Mouse (Mus musculus) embryonic facial prominence, embryonic 11.5 days (tissue): Measurements from ENCODE around the gene Ak5. TPM values are rescaled to one million over a fixed set of nuclear protein-coding genes. Genes with fewer than 3 reads are reported as not detected.

ENCODE experiments used
- ATAC-seq: fragments of 200-750 bp; cut with Nextera tagmentation; replicated peaks from 2 replicates; pipeline ENCODE4 v1.8.0; 2017; ENCODE audit warnings: low read depth; ENCODE audit not compliant: insufficient number of reproducible peaks, low FRiP score, low TSS enrichment
- DNase-seq: peaks from one replicate; pipeline ENCODE4 v3.0.0-alpha.2; 2015; ENCODE audit warnings: low spot score
- H3K27ac ChIP-seq: fragments of 300-500 bp; sonication (generic); replicated peaks from 2 replicates; pipeline ENCODE4 v1.5.1; 2014; ENCODE audit warnings: mild to moderate bottlenecking, low read depth, low read length, control low read depth
- H3K27me3 ChIP-seq: fragments of 300-500 bp; sonication (generic); 2 replicates; pipeline ENCODE4 v1.6.1; 2014; ENCODE audit warnings: mild to moderate bottlenecking, low read length, moderate library complexity, mixed read lengths; ENCODE audit not compliant: control insufficient read depth, insufficient read depth
- H3K36me3 ChIP-seq: fragments of 300-500 bp; sonication (generic); replicated peaks from 2 replicates; pipeline ENCODE4 v1.6.1; 2014; ENCODE audit warnings: low read depth, mild to moderate bottlenecking, low read length, moderate library complexity, mixed read lengths; ENCODE audit not compliant: control insufficient read depth, insufficient read depth
- H3K4me1 ChIP-seq: fragments of 300-500 bp; sonication (generic); 2 replicates; pipeline ENCODE4 v1.6.1; 2014; ENCODE audit warnings: low read length, mixed read lengths; ENCODE audit not compliant: control insufficient read depth, insufficient read depth
- H3K4me2 ChIP-seq: fragments of 300-500 bp; sonication (generic); 2 replicates; pipeline ENCODE4 v1.6.1; 2014; ENCODE audit warnings: low read depth, mild to moderate bottlenecking, control low read depth, low read length, moderate library complexity
- H3K4me3 ChIP-seq: fragments of 300-500 bp; sonication (generic); 2 replicates; pipeline ENCODE4 v1.5.1; 2014; ENCODE audit warnings: low read depth, low read length, control low read depth
- H3K9ac ChIP-seq: fragments of 300-500 bp; sonication (generic); replicated peaks from 2 replicates; pipeline ENCODE4 v1.6.1; 2014; ENCODE audit warnings: mild to moderate bottlenecking, control low read depth, low read length
- H3K9me3 ChIP-seq: fragments of 300-500 bp; sonication (generic); replicated peaks from 2 replicates; pipeline ENCODE4 v1.6.1; 2016; ENCODE audit warnings: mild to moderate bottlenecking, low read length, inconsistent platforms, mixed read lengths; ENCODE audit not compliant: control insufficient read depth
- WGBS: fragments of 180-500 bp; shearing (Covaris S2); extraction: QIAGEN DNeasy Blood & Tissue Kit; methylation state at CpG from one replicate; pipeline ENCODE4 v1.1.7; 2014; 5-methylcytosine and 5-hydroxymethylcytosine counted together
- polyA plus RNA-seq: library from polyadenylated mRNA; unstranded; fragments of >200 nt; fragmentation: Nextera tagmentation; extraction: Ambion mirVana; gene quantifications from 2 replicates; pipeline ENCODE4 v1.2.1, GENCODE M21; 2014

Ak5 gene
- polyA plus RNA-seq, 1 experiment from 2014 or later, result 0.63 TPM

DNA sequence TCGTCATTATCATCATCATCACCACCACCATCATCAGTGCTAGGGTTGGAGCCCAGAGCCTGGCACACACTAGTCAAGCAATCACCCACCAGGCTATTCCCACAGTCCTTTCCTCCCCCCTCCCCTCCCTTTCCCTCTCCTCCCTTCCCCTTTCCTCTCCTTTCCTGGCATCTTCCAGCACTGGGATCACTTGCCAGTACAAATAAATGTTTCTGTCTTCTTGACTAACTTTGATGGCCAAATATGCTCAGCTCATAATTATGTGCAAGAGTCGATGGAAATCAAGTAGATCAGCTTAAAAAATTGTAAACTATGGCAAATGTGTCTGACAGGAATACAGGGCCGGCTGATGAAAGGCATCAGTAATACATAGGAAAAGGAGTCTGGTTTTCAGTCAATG is 123.2 kb downstream of the Ak5 start:
- Histone ChIP-seq H3K4me2 (no peak overlapping the region), H3K36me3 (no peaks in the 10 kb centered on the region), H3K27ac (no peak overlapping the region), H3K4me1 (no peaks in the 10 kb centered on the region), H3K4me3 (no peak overlapping the region), H3K9me3 (no peaks in the 10 kb centered on the region), H3K9ac (no peak overlapping the region), H3K27me3 (no peaks in the 10 kb centered on the region)
- ATAC-seq (no peak), DNase-seq (no peak)
- WGBS, result 89% methylated on average over 3 of the region's 3 CpGs

DNA sequence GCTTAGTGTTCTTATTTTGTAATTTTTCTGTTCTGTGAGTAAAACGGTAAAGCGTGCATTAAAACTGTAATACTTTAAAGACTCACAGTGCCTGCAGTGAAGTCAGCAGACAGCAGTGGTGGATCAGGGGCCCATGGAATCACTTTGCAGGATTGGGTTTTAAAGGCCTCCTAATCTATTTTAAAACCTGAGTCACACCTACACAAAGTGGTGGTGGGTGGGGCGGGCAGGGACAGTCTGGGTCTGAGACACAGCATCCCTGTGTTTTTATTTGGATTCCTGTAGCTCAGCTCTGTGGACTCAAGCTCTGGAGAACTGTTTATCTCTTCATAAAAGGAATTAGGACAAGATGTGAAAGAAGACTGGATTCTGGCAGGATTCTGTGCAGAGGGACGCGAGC is 125.9 kb downstream of the Ak5 start:
- no peak for DNase-seq
- Histone ChIP-seq H3K36me3 (no peaks in the 10 kb centered on the region), H3K9me3 (no peaks in the 10 kb centered on the region), H3K4me3 (no peak overlapping the region), H3K27ac (no peak overlapping the region), H3K4me1 (no peaks in the 10 kb centered on the region), H3K9ac (no peak overlapping the region), H3K4me2 (no peak overlapping the region), H3K27me3 (no peaks in the 10 kb centered on the region)
- WGBS, result 64% methylated on average over 5 of the region's 5 CpGs
- no peak for ATAC-seq

DNA sequence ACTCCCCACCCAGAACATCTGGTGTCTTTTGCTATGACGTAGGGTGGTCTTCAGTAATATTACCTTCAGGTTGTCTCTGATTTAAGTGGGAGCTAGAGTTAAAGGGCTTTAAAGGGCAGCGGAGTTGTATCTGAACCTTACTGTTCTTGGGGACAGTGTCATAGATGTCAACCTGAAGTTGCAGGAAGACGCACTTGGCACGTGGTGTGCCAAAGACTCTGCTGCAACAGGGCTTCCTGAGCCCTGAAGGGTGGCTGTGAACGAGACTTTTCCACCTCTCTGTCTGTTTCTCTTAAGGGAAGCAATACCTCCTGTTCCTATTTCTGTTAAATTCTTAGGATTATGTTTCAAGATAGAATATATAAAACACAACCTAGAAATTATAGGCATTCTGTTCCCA is 137.8 kb downstream of the Ak5 start:
- Histone ChIP-seq H3K9me3 (no peaks in the 10 kb centered on the region), H3K9ac (no peak overlapping the region), H3K27me3 (no peaks in the 10 kb centered on the region), H3K4me2 (no peak overlapping the region), H3K27ac (no peak overlapping the region), H3K36me3 (no peaks in the 10 kb centered on the region), H3K4me3 (no peak overlapping the region), H3K4me1 (no peaks in the 10 kb centered on the region)
- DNase-seq, result no peak
- WGBS, result 87% methylated on average over 5 of the region's 5 CpGs
- no peak for ATAC-seq

DNA sequence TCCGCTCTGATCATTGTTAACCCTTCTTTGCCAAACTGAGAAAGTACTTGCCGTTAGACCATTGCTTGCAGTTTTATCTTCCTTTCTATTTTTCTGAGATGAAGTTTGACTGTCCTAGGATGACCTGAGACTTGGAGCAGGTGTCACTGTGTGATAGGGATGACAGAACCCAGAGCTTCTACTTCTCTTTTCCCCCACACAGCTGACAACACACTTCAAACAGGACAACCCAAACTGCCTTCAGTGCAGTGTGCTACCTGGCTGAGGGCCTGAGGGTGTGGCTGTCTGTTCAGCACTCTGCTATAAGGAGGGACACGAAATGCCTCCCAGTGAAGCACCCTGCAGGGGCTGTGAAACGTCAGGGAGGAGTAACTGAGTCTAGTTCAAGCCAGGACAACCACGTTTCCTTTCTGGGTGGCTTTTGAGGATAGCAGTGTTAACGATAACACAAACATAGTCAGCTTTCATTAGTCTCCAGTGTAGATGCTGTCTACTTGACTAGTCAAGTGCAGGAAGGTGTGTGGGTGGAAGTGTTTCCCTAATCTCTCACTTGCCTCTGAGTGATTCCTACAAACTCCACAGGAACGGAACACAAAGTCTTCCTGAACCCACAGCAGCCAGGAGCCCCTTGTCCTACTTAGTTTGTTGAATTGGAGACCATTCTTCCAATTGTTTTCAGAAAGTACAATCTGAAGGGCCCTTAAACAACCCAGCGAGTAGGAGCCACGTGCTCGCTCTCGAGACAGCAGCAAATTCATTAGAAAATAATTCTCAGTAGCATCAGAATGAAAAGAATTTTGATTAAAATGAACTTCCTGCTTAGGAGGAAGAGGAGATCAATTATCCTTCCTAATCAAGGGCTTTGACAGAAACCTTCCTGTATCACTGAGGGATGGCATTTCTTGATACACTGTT is 138.8 kb downstream of the Ak5 start:
- no peaks in the 10 kb centered on the region for H3K27me3 ChIP-seq
- no peaks in the 10 kb centered on the region for H3K4me1 ChIP-seq
- H3K9me3 ChIP-seq, result no peaks in the 10 kb centered on the region
- H3K4me2 ChIP-seq, result no peak overlapping the region
- no peak for DNase-seq
- H3K36me3 ChIP-seq, result no peaks in the 10 kb centered on the region
- no peak overlapping the region for H3K9ac ChIP-seq
- no peak for ATAC-seq
- H3K4me3 ChIP-seq, result no peak overlapping the region
- H3K27ac ChIP-seq, result no peak overlapping the region
- 68% methylated on average over 11 of the region's 11 CpGs for WGBS

DNA sequence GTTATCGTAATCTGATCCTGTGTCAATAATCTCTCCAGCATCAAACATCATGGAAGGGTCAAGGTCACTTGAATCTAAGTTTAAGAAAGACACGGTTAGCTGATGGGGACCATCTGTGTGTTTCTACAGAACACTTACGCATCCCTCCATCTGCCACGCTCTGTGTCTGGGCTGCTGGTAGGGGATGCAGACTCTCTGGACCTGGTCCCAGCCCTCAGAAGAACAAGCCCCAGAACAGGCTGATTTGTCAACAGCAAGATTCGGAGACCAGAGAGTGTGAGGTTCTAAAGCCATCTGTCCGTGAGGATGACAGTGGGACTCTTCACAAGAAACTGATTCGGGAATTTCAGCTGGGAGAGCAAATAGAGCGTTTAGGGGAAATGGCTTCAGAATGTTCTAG is 141.4 kb downstream of the Ak5 start:
- H3K4me1 ChIP-seq, result no peaks in the 10 kb centered on the region
- H3K9me3 ChIP-seq, result no peaks in the 10 kb centered on the region
- no peak overlapping the region for H3K27ac ChIP-seq
- no peaks in the 10 kb centered on the region for H3K36me3 ChIP-seq
- DNase-seq, result no peak
- no peak overlapping the region for H3K4me2 ChIP-seq
- H3K27me3 ChIP-seq, result no peaks in the 10 kb centered on the region
- ATAC-seq, result no peak
- WGBS, result 68% methylated on average over 8 of the region's 8 CpGs
- no peak overlapping the region for H3K4me3 ChIP-seq
- H3K9ac ChIP-seq, result no peak overlapping the region

DNA sequence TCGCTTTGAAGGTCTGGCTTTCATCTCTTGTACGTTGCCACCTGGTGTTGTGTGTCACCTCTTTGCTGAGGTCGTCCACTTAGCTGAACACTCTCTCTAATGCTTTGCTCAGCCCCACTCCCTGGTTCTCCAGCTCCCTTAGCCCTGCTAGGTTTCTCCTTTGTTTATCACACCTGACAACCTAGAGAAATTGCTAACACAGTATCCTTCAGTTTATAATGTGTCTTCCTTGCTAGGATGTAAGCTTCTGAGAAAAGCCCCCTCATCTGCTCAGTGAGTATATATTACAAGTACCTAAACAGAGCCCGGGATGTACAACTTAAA is 144.9 kb downstream of the Ak5 start:
- DNase-seq (no peak), ATAC-seq (no peak)
- H3K27me3 ChIP-seq, result no peaks in the 10 kb centered on the region
- 67% methylated on average over 4 of the region's 4 CpGs for WGBS
- no peaks in the 10 kb centered on the region for H3K9me3 ChIP-seq
- no peaks in the 10 kb centered on the region for H3K36me3 ChIP-seq
- H3K9ac ChIP-seq, result no peak overlapping the region
- H3K4me3 ChIP-seq, result no peak overlapping the region
- H3K27ac ChIP-seq, result no peak overlapping the region
- no peaks in the 10 kb centered on the region for H3K4me1 ChIP-seq
- H3K4me2 ChIP-seq, result no peak overlapping the region

DNA sequence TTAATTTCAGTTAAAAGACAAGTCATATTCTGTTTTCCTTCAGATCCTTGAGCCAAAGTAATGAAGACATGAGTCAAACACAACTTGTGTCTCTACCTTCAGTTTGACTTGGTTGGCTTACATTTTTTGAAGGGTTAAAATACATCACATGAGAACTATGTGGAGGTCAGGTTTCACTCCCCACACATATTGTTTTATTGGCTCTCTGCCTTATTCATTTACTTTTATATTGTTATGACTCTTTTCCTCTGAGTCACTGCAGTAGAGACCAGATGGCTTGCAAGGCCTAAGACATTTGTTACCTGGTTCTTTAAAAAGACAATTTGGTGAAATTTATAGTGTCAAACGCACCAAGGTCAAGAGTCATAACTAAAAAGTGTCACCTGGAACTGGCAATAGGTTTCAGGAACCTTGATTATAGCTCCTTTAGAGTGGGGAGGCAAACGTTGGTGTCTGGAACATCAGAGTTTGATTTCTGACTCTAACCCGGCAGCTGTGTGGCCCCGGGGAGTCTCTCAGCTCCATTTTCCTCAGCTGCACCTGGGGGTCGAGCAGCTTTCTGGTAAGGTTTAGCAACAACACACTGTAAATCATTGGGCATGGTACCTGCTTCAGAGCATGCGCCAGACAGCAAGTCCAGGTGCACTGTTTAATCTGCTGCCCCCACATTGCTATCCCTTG is 145.4 kb downstream of the Ak5 start:
- H3K9me3 ChIP-seq, result no peaks in the 10 kb centered on the region
- no peak overlapping the region for H3K27ac ChIP-seq
- no peak overlapping the region for H3K4me2 ChIP-seq
- no peak overlapping the region for H3K4me3 ChIP-seq
- H3K9ac ChIP-seq, result no peak overlapping the region
- no peak for DNase-seq
- no peaks in the 10 kb centered on the region for H3K27me3 ChIP-seq
- WGBS, result 71% methylated on average over 6 of the region's 6 CpGs
- no peak for ATAC-seq
- no peaks in the 10 kb centered on the region for H3K36me3 ChIP-seq
- no peaks in the 10 kb centered on the region for H3K4me1 ChIP-seq

DNA sequence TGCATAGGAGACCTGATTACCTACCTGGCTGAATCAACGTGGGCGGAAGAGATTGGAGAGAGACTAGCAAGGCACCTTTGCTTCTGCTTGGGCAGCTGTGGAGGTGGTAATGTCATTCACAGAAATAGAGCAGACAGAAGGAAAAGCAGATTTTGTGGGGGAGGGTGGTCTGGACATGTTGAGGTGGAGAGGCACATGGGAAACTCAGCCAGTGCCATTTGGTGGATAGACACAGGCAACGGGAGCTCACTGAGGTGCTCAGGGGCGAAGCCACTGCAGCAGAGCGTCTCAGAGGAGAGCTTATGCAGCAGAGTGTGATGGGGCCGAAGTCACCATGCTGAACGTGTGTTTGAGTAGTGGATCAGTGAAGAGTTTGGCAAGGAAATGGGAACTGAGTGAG is 147.1 kb downstream of the Ak5 start:
- H3K27ac ChIP-seq, result no peak overlapping the region
- H3K9me3 ChIP-seq, result no peaks in the 10 kb centered on the region
- H3K4me1 ChIP-seq, result no peaks in the 10 kb centered on the region
- WGBS, result 93% methylated on average over 7 of the region's 7 CpGs
- no peak overlapping the region for H3K4me3 ChIP-seq
- H3K9ac ChIP-seq, result no peak overlapping the region
- no peaks in the 10 kb centered on the region for H3K36me3 ChIP-seq
- ATAC-seq (no peak), DNase-seq (no peak)
- H3K4me2 ChIP-seq, result no peak overlapping the region
- no peaks in the 10 kb centered on the region for H3K27me3 ChIP-seq
